Mouse (Mus musculus) stomach, embryonic 15.5 days (tissue): ENCODE measurements around the gene Vps37c. TPM values are rescaled to one million over a fixed set of nuclear protein-coding genes. Genes with fewer than 3 reads are reported as not detected.

Experiments used
- ATAC-seq: fragments of 200-750 bp; cut with Nextera tagmentation; 2 replicates; pipeline ENCODE4 v1.8.0; 2017; ENCODE audit warnings: low read depth, moderate number of reproducible peaks, moderate TSS enrichment; ENCODE audit not compliant: insufficient read depth, low FRiP score
- H3K27ac ChIP-seq: fragments of 300-500 bp; sonication (generic); 2 replicates; pipeline ENCODE4 v1.5.1; 2015; ENCODE audit warnings: mild to moderate bottlenecking, inconsistent platforms
- H3K27me3 ChIP-seq: fragments of 300-500 bp; sonication (generic); replicated peaks from 2 replicates; pipeline ENCODE4 v1.6.1; 2015; ENCODE audit warnings: inconsistent platforms
- H3K36me3 ChIP-seq: fragments of 300-500 bp; sonication (generic); 2 replicates; pipeline ENCODE4 v1.6.1; 2015; ENCODE audit warnings: inconsistent platforms
- H3K4me1 ChIP-seq: fragments of 300-500 bp; sonication (generic); 2 replicates; pipeline ENCODE4 v1.6.1; 2015; ENCODE audit warnings: inconsistent platforms
- H3K4me2 ChIP-seq: fragments of 300-500 bp; sonication (generic); 2 replicates; pipeline ENCODE4 v1.6.1; 2015; ENCODE audit warnings: mild to moderate bottlenecking, inconsistent platforms
- H3K4me3 ChIP-seq: fragments of 300-500 bp; sonication (generic); replicated peaks from 2 replicates; pipeline ENCODE4 v1.5.1; 2015; ENCODE audit warnings: inconsistent platforms
- H3K9ac ChIP-seq: fragments of 300-500 bp; sonication (generic); 2 replicates; pipeline ENCODE4 v1.6.1; 2015; ENCODE audit warnings: inconsistent platforms
- H3K9me3 ChIP-seq: fragments of 300-500 bp; sonication (generic); 2 replicates; pipeline ENCODE4 v1.6.1; 2016; ENCODE audit warnings: inconsistent platforms
- WGBS: fragments of 180-500 bp; shearing (Covaris S2); methylation state at CpG from one replicate; pipeline ENCODE4 v1.1.7; 2015; 5-methylcytosine and 5-hydroxymethylcytosine counted together
- polyA plus RNA-seq: library from polyadenylated mRNA; unstranded; fragments of >200 nt; fragmentation: Nextera tagmentation; extraction: Ambion mirVana; gene quantifications from 2 replicates; pipeline ENCODE4 v1.2.1, GENCODE M21; 2015

The Vps37c gene
- polyA plus RNA-seq, 1 experiment from 2014 or later = 34.0 TPM

GRCm38 (mm10) chr19:10750161-10750560 is 61.6 kb downstream of the Vps37c start:
- Histone ChIP-seq H3K9ac (no peak overlapping the region), H3K27me3 (no peaks in the 10 kb centered on the region), H3K4me2 (no peak overlapping the region), H3K27ac (no peak overlapping the region), H3K4me3 (no peak overlapping the region), H3K4me1 (no peaks in the 10 kb centered on the region), H3K9me3 (no peaks in the 10 kb centered on the region), H3K36me3 (no peaks in the 10 kb centered on the region)
- 75% methylated on average over 6 of the region's 6 CpGs for WGBS
- ATAC-seq = no peak

- Histone ChIP-seq H3K4me3 (no peak overlapping the region), H3K36me3 (no peaks in the 10 kb centered on the region), H3K27me3 (no peaks in the 10 kb centered on the region), H3K4me1 (no peaks in the 10 kb centered on the region), H3K9me3 (no peaks in the 10 kb centered on the region), H3K27ac (no peak overlapping the region), H3K4me2 (no peak overlapping the region), H3K9ac (no peak overlapping the region)
- WGBS = 86% methylated on average over 1 of the region's 1 CpGs
- ATAC-seq = no peak
Measured at GRCm38 (mm10) chr19:10751607-10752006, 63.1 kb downstream of the Vps37c start.

GRCm38 (mm10) chr19:10752106-10752505 is 63.6 kb downstream of the Vps37c start:
- Histone ChIP-seq H3K4me1 (no peaks in the 10 kb centered on the region), H3K27me3 (no peaks in the 10 kb centered on the region), H3K9me3 (no peaks in the 10 kb centered on the region), H3K36me3 (no peaks in the 10 kb centered on the region), H3K4me2 (no peak overlapping the region), H3K4me3 (no peak overlapping the region), H3K27ac (no peak overlapping the region), H3K9ac (no peak overlapping the region)
- WGBS = 88% methylated on average over 6 of the region's 6 CpGs
- ATAC-seq = no peak

- H3K4me3 ChIP-seq = no peak overlapping the region
- no peak for ATAC-seq
Measured at GRCm38 (mm10) chr19:10752646-10753045, 64.1 kb downstream of the Vps37c start.

GRCm38 (mm10) chr19:10757125-10757524 is 68.6 kb downstream of the Vps37c start:
- no peaks in the 10 kb centered on the region for H3K36me3 ChIP-seq
- no peak overlapping the region for H3K4me2 ChIP-seq
- no peaks in the 10 kb centered on the region for H3K27me3 ChIP-seq
- no peaks in the 10 kb centered on the region for H3K9me3 ChIP-seq
- peaks cover 13% of the 10 kb centered on the region for H3K4me1 ChIP-seq
- H3K27ac ChIP-seq = no peak overlapping the region
- no peak overlapping the region for H3K9ac ChIP-seq
- H3K4me3 ChIP-seq = no peak overlapping the region
- ATAC-seq = no peak; the same call in 1 of the 2 replicates

More at GRCm38 (mm10) chr19:10752646-10753045, 64.1 kb downstream of the Vps37c start:
- no peak overlapping the region for H3K4me2 ChIP-seq
- no peaks in the 10 kb centered on the region for H3K9me3 ChIP-seq
- no peak overlapping the region for H3K9ac ChIP-seq
- no peaks in the 10 kb centered on the region for H3K36me3 ChIP-seq
- H3K27ac ChIP-seq = no peak overlapping the region
- no peaks in the 10 kb centered on the region for H3K4me1 ChIP-seq
- WGBS = 92% methylated on average over 5 of the region's 5 CpGs
- H3K27me3 ChIP-seq = no peaks in the 10 kb centered on the region

GRCm38 (mm10) chr19:10757526-10757925 is 69.0 kb downstream of the Vps37c start:
- Histone ChIP-seq H3K4me1 (peaks cover 13% of the 10 kb centered on the region), H3K9ac (no peak overlapping the region), H3K9me3 (no peaks in the 10 kb centered on the region), H3K4me3 (no peak overlapping the region), H3K27me3 (no peaks in the 10 kb centered on the region), H3K36me3 (no peaks in the 10 kb centered on the region), H3K27ac (0 out of 2 replicates have a peak overlapping the region, but pooled peaks have one; percentile 67), H3K4me2 (no peak overlapping the region)
- WGBS = 84% methylated on average over 2 of the region's 2 CpGs
- ATAC-seq = no peak

DNA sequence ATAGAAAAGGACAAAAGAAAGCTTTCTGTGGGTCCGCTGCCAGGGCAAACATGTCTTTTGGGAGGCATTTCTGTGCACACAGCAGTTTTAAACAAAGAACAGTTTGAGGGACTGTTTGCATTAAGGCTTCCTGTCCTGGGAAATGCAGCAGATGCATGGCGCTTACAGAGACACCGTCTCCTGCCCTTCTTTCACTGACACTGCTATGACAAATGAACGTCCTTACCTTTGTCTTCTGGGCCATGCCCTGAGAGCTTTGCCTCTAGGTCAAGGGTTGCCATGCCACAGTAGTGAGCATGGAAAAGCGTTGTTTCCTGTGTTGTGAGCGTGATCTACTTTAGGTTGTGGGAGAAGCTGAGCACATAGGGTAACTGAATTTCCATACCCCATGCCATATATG is 70.2 kb downstream of the Vps37c start:
- no peak overlapping the region for H3K4me3 ChIP-seq
- peak overlapping the region; percentile 67 for H3K27ac ChIP-seq
- 21% methylated on average over 6 of the region's 6 CpGs for WGBS

DNA sequence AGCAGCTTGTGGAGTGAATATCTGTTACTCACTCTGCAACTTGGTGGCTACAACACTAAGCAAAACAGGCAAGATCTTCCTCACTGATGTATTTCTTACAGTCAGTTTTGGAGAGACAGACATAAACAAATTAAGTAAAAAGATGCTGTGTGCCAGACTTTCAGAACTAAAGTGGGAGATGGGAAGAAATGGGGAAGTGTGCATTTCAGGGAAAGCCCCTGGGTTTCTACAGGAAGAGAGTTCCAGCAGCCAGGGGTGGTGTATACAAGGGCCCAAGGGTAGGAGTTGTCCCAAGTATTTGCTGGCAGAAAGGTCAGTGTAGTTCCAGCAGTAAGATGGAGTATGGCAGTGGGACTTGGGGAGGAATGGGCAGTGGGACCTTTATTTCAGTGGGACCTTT is 71.0 kb downstream of the Vps37c start:
- Histone ChIP-seq H3K36me3 (no peaks in the 10 kb centered on the region), H3K4me3 (no peak overlapping the region), H3K4me1 (peaks cover 13% of the 10 kb centered on the region), H3K27me3 (no peaks in the 10 kb centered on the region), H3K9me3 (no peaks in the 10 kb centered on the region), H3K4me2 (no peak overlapping the region), H3K27ac (no peak overlapping the region), H3K9ac (no peak overlapping the region)
- no peak for ATAC-seq

More for the DNA sequence above, 70.2 kb downstream of the Vps37c start:
- no peak; the same call in 1 of the 2 replicates for ATAC-seq
- no peaks in the 10 kb centered on the region for H3K9me3 ChIP-seq
- peaks cover 13% of the 10 kb centered on the region for H3K4me1 ChIP-seq
- no peaks in the 10 kb centered on the region for H3K36me3 ChIP-seq
- H3K4me2 ChIP-seq = no peak overlapping the region
- no peaks in the 10 kb centered on the region for H3K27me3 ChIP-seq
- no peak overlapping the region for H3K9ac ChIP-seq

DNA sequence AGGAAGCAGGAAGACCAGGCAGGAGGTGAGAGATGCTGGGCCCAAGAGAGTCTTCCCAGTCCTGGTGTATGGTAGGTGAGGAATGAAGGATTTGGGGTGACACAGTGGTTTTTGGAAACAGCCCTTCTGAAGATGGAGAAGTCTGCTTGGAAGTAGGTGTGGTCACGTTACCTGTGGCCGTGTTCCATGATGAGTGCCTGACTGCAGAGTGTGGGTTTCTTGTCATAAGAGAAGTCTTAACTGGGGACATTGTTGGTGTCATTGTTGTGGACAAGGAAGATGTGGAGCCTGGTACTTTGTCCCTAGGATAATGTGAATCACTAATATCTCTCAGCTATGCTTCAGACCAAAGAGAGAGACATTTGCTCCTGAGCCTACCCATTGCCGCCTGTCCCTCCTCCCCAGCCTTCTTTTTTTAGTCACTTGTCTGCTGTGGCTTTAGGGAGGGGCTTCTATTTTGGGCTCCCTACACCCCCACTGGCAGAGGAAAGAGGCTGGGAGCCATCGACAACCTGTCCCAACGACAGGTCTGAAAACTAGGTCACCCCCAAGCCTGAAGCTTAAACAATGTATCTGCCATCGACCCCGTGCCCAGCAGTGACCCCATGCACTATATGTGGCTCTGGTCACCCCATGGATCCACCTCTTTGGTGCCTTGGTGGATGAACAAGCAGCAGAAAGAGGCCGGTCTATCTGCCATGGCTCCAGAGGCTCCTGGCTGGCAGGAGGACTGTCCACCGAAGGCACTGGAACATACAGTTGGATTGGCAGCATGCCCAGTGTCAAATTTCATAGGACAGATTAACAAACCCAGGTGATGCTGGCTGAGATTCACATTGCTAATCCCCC is 71.7 kb downstream of the Vps37c start:
- 73% methylated on average over 9 of the region's 9 CpGs for WGBS
- no peak for ATAC-seq
- H3K36me3 ChIP-seq = no peaks in the 10 kb centered on the region

GRCm38 (mm10) chr19:10761794-10762415 is 73.4 kb downstream of the Vps37c start:
- ATAC-seq = no peak
- no peaks in the 10 kb centered on the region for H3K27me3 ChIP-seq
- H3K4me3 ChIP-seq = no peak overlapping the region
- no peak overlapping the region; the same call in 1 of the 2 replicates for H3K27ac ChIP-seq
- no peak overlapping the region for H3K9ac ChIP-seq
- WGBS = 81% methylated on average over 8 of the region's 8 CpGs
- H3K9me3 ChIP-seq = no peaks in the 10 kb centered on the region
- peaks cover 13% of the 10 kb centered on the region for H3K4me1 ChIP-seq
- H3K36me3 ChIP-seq = no peaks in the 10 kb centered on the region
- H3K4me2 ChIP-seq = no peak overlapping the region

More for the DNA sequence above, 71.7 kb downstream of the Vps37c start:
- peaks cover 13% of the 10 kb centered on the region for H3K4me1 ChIP-seq
- H3K9me3 ChIP-seq = no peaks in the 10 kb centered on the region
- no peak overlapping the region for H3K4me2 ChIP-seq
- H3K9ac ChIP-seq = no peak overlapping the region
- no peak overlapping the region for H3K27ac ChIP-seq
- no peak overlapping the region for H3K4me3 ChIP-seq
- no peaks in the 10 kb centered on the region for H3K27me3 ChIP-seq

- Histone ChIP-seq H3K27me3 (no peaks in the 10 kb centered on the region), H3K4me1 (peaks cover 13% of the 10 kb centered on the region)
Measured at GRCm38 (mm10) chr19:10762468-10762867, 73.9 kb downstream of the Vps37c start.

GRCm38 (mm10) chr19:10763381-10764031 is 75.0 kb downstream of the Vps37c start:
- 68% methylated on average over 21 of the region's 21 CpGs for WGBS
- no peak overlapping the region for H3K4me2 ChIP-seq
- H3K4me1 ChIP-seq = peaks cover 9% of the 10 kb centered on the region
- H3K36me3 ChIP-seq = no peaks in the 10 kb centered on the region
- no peak for ATAC-seq
- H3K27ac ChIP-seq = no peak overlapping the region
- no peaks in the 10 kb centered on the region for H3K27me3 ChIP-seq
- no peak overlapping the region for H3K4me3 ChIP-seq
- no peaks in the 10 kb centered on the region for H3K9me3 ChIP-seq
- H3K9ac ChIP-seq = no peak overlapping the region

More at GRCm38 (mm10) chr19:10762468-10762867, 73.9 kb downstream of the Vps37c start:
- Histone ChIP-seq H3K4me3 (no peak overlapping the region), H3K9me3 (no peaks in the 10 kb centered on the region), H3K4me2 (no peak overlapping the region), H3K36me3 (no peaks in the 10 kb centered on the region), H3K27ac (no peak overlapping the region), H3K9ac (no peak overlapping the region)
- no peak for ATAC-seq
- 62% methylated on average over 6 of the region's 6 CpGs for WGBS
